In the genomic region with DNA sequence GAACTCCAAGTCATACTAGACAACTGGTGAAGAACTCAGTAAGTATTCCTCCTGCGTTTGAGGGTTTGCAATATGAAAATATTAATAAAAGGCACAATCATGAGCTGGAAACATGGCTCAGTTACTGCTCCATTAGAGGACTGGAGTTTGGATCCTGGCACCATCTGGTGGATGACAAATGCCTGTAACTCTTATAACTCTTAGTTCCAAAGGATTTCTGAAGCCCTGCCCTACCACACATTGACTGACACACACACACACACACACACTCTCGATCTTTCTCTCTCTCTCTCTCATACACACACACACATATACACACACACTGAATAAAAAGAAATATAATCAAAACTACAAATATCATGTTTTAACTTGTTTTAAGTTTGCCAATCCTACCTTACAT, we compare ENCODE assay signal across 11 mouse cellular contexts.
DNase-seq lines count a peak whose midpoint lies in the region; ATAC-seq and TF ChIP-seq lines count a peak whose summit lies in the region.
"Had no signal": no experiment of that assay in that cellular context is flagged by ENCODE, and none has a peak within 500 bp of the region (broad histone marks: within the 10 kb centered on the region; RNA-seq: fewer than 3 reads in every experiment).

No protein-coding gene starts in this region.

- no peaks in the 10 kb centered on the region for H3K9me3 ChIP-seq in heart, embryonic 10.5 days
- H3K9me3 ChIP-seq in hindbrain, embryonic 16.5 days (ENCODE audit: control insufficient read depth, low read length): no peaks in the 10 kb centered on the region
- H3K9me3 ChIP-seq: heart, embryonic 15.5 days; liver, embryonic 15.5 days had no signal

- H3K4me1 ChIP-seq in heart, embryonic 10.5 days: peaks cover 11% of the 10 kb centered on the region; the same call in 1 of the 2 replicates
- H3K4me1 ChIP-seq in hindbrain, embryonic 16.5 days (ENCODE audit: control insufficient read depth, insufficient read depth, low read depth, low read length): peaks cover 7% of the 10 kb centered on the region; the same call in 1 of the 2 replicates
- no peaks in the 10 kb centered on the region for H3K4me1 ChIP-seq in thymus, adult 2 months (replicated peaks; ENCODE audit: control insufficient read depth, insufficient read depth, low read length)

- WGBS in heart, embryonic 10.5 days: 76% methylated on average over 2 of the region's 2 CpGs
- WGBS in hindbrain, embryonic 16.5 days: 50% methylated on average over 2 of the region's 2 CpGs
- WGBS in thymus, adult 2 months: 83% methylated on average over 2 of the region's 2 CpGs

- no peak overlapping the region for H3K4me3 ChIP-seq in heart, embryonic 10.5 days
- peak overlapping the region; percentile 24 for H3K4me3 ChIP-seq in hindbrain, embryonic 16.5 days (ENCODE audit: low read length)
- H3K4me3 ChIP-seq in thymus, adult 2 months (ENCODE audit: control insufficient read depth, insufficient read depth, low read length): no peak overlapping the region
- H3K4me3 ChIP-seq: heart, embryonic 15.5 days; liver, embryonic 15.5 days had no signal

- no peaks in the 10 kb centered on the region for H3K27me3 ChIP-seq in heart, embryonic 10.5 days (ENCODE audit: insufficient read depth, poor library complexity, severe bottlenecking)
- H3K27me3 ChIP-seq in hindbrain, embryonic 16.5 days (replicated peaks; ENCODE audit: control insufficient read depth, insufficient read depth, low read length): no peaks in the 10 kb centered on the region
- H3K27me3 ChIP-seq in thymus, adult 2 months (ENCODE audit: control insufficient read depth, insufficient read depth, low read length): no peaks in the 10 kb centered on the region
- H3K27me3 ChIP-seq: heart, embryonic 15.5 days; liver, embryonic 15.5 days had no signal

- H3K9ac ChIP-seq in hindbrain, embryonic 16.5 days (ENCODE audit: low read depth, low read length): no peak overlapping the region
- H3K9ac ChIP-seq: heart, embryonic 15.5 days; liver, embryonic 15.5 days had no signal

- no peak overlapping the region for H3K27ac ChIP-seq in heart, embryonic 10.5 days
- H3K27ac ChIP-seq in hindbrain, embryonic 16.5 days (ENCODE audit: low read depth, low read length): no peak overlapping the region
- no peak overlapping the region for H3K27ac ChIP-seq in thymus, adult 2 months (ENCODE audit: control insufficient read depth, insufficient read depth, low read length)
- H3K27ac ChIP-seq: heart, embryonic 15.5 days; liver, embryonic 15.5 days had no signal

- no peaks in the 10 kb centered on the region for H3K36me3 ChIP-seq in heart, embryonic 10.5 days
- H3K36me3 ChIP-seq in hindbrain, embryonic 16.5 days (ENCODE audit: control insufficient read depth, insufficient read depth, low read length): no peaks in the 10 kb centered on the region
- no peaks in the 10 kb centered on the region for H3K36me3 ChIP-seq in thymus, adult 2 months (ENCODE audit: control insufficient read depth, insufficient read depth, low read length)
- H3K36me3 ChIP-seq: heart, embryonic 15.5 days; liver, embryonic 15.5 days had no signal

- peak; percentile 75 for ATAC-seq in hindbrain, embryonic 16.5 days

- TF ChIP-seq POLR2A in thymus, adult 2 months (IDR thresholded peaks at IDR 0.05; ENCODE audit: control insufficient read depth, extremely low read depth, insufficient read depth, low read length, poor library complexity): no peak

- no peak for TF ChIP-seq CTCF in thymus, adult 2 months (IDR thresholded peaks at IDR 0.05; ENCODE audit: borderline replicate concordance, control insufficient read depth, extremely low read depth, insufficient read depth, low read length, poor library complexity)

- H3K4me2 ChIP-seq in hindbrain, embryonic 16.5 days (ENCODE audit: low read length): peak overlapping the region; percentile 54
- H3K4me2 ChIP-seq: heart, embryonic 15.5 days; liver, embryonic 15.5 days had no signal

- peak; percentile 22 to 26 for DNase-seq in heart, adult 18-20 months
- no peak for DNase-seq in heart, embryonic 10.5 days (ENCODE audit: low spot score)
- DNase-seq in lung, postnatal 10 days: peak; percentile 8
- DNase-seq in lung, postnatal 25 days (ENCODE audit: low spot score): no peak
- peak; percentile 25 for DNase-seq in skeletal muscle tissue, adult 2 months (ENCODE audit: low read depth, low spot score)
- DNase-seq in urinary bladder, adult 2 months (ENCODE audit: low spot score): no peak
- DNase-seq in thymus, adult 2 months: no peak
- DNase-seq: cerebellum, adult 11 months had no signal

Comparison
In these comparisons a context has a peak if more than half of its experiments do, and no peak if none do; other contexts are left out.
1. DNase-seq: peak in heart, adult 18-20 months (2 of 2), lung, postnatal 10 days (single experiment) and skeletal muscle tissue, adult 2 months (single experiment); none in heart, embryonic 10.5 days (single experiment), lung, postnatal 25 days (single experiment), urinary bladder, adult 2 months (single experiment) and thymus, adult 2 months (single experiment).